Mouse (Mus musculus): ENCODE results near the gene Kbtbd4.

Gene Kbtbd4

DNA sequence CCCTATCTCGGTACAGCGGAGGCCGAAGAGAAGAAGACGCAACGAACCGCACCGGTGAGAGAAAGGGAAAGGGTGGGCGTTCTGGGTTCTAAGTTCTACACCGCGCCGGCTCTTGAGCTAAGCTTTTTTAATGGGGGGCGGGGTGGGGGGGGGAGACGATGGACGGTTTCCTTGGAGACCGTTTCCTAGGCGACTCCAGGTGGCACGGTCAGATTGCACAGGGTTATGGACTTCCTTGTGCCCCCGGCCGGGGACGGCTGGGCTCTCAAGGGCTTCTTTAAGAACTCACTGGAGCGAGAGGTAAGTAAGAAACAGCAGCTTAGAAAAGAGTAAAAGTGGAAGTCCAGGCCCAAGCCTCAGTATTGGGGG, 300 bp downstream of the Kbtbd4 start:
- no peak for DNase-seq (ENCODE audit: low read depth, low spot score)

GRCm38 (mm10) chr2:90906721-90907120, 2.2 kb downstream of the Kbtbd4 start:
- no peak for DNase-seq (ENCODE audit: low read depth, low spot score)

DNA sequence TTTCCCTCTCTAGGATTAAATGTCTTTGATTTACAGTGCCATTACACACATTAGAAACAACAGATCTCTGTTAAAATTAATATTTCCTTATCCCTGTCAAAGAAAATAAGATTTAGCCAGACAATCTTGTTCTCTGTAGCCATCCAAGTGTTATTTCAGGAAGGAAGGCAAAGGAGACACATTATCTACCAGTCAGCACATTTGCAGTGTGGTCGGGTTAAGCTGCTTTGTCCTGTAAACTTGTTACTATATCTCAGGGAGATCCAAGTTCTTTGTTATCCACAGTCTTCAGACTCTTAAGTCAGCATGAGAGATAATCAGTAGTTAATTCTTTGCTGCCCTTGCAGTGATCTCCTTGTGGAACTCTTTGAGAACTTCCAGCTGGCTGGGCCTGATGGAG, 6.3 kb downstream of the Kbtbd4 start:
- no peak for DNase-seq (ENCODE audit: low read depth, low spot score)

GRCm38 (mm10) chr2:90911668-90912067, 7.1 kb downstream of the Kbtbd4 start:
- DNase-seq (ENCODE audit: low read depth, low spot score): no peak

GRCm38 (mm10) chr2:90913671-90914070, 9.1 kb downstream of the Kbtbd4 start:
- peak; percentile 61 for DNase-seq (ENCODE audit: low read depth, low spot score)

GRCm38 (mm10) chr2:90915516-90915915, 11.0 kb downstream of the Kbtbd4 start:
- DNase-seq (ENCODE audit: low read depth, low spot score): peak; percentile 51

DNA sequence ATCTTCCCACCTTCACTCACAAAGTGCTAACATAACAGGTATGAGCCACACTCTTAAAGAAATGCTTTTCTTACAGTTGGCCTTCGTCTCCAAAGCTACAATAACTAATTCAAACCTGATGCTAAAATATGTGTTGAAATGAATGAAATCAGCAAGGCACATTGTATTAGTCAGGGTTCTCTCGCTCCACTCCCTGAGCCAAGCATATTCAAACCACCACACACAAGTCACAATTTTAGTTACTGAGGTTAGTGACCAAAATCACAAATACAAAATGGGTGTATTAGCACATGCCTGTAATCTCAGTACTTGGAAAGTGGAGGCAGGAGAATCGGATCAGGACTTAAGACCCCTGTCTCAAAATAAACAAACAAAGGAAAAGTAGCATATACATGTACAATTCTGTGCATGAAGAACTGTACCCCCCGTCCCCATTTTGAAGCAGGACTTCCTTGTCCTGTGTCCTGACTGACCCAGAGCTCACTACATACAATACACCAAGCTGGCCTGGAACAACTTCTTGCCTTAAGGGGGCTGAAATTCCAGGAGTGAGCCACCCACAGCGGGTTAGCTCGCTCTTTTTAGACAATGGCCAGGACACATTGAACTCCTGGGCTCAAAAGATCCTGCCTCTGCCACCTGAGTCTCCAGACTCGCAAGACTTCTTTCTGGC, 12.2 kb downstream of the Kbtbd4 start:
- no peak for DNase-seq (ENCODE audit: low read depth, low spot score)

DNA sequence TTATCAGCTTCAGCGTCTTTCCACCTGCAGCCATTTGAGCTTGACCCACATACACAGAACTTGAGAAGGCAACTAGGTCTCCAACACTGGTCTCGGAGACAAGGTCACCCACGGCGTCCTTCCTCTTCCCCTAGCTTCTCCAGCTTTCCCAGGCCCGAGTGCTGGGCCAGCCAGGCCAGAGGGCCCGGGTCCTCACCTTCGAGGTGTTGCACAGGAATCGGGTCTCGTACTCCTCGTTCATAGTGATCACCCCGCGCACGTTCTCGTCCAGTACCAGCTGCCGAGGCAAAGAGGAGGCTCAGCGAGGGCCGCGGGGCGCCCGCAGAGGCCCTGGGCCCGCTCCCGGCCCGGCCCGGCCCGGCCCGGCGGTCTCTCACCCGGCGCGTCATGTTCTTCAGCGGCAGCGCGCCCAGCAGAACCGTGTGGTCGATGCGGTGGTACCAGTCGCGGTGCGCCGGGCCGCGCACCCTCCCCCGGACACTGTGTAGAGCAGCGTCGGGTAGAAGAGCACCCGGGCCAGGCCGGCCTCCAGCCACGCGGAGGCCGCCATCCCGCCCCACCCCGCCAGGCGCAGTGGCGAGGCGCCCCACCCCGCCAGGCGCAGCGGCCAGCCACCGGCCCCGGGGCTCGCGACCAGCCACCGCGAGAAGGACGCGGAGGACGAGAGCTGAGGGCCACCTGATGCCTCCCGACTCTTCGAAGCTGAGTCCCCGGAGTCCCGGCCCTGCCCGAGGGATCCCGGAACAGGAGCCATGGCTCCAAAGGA, 12.9 kb downstream of the Kbtbd4 start:
- peak; percentile 78 for DNase-seq (ENCODE audit: low read depth, low spot score)

DNA sequence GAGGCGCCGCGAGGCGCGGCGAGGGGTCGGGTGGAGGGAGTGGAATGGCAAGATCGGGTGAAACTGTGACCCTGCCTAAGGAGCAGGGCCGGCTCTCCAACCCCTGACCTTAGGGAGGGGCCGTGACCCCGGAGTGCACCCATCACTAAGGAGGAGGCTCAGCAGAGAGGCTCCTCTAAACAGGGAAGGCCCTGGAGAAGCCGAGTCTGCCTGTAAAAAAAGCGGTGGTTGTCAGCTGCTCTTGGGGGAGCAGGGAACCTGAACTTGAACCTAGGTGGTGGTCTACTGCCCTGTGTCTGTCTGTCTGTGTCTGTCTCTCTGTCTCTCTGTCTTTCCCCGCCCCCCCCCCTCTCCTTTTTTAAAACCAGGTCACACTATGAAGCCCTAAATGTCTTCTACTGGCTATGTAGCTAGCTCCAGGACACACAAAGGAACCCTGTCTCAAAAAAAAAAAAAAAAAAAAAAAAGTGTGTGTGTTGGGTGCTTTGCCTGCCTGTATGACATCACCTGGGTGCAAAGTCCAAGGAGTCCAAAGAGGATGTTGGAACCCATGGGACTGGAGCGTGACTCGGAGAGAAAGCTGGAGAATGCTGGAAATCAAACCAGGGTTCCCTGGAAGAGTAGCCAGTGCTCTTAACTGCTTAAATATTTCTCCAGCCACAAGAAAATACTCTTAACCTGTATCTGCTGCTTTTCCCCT, 13.6 kb downstream of the Kbtbd4 start:
- DNase-seq (ENCODE audit: low read depth, low spot score): peak; percentile 49

DNA sequence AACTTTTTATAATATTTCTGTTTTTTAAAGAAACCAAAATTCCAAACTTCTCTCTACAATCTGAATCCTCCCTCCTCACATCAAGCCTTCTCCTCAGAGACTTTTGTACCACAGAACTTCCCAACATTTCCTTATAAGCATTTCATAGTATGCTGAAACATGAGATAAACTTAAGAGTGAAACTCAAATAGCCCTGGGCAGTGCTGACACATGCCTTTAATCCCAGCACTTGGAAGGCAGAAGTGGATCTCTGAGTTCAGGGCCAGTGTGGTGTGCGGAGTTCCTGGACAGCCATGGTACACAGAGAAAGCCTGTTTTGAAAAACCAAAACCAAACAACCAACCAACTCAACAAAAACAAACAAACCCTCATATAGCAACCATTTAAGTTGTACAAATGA, 16.6 kb downstream of the Kbtbd4 start:
- no peak for DNase-seq (ENCODE audit: low read depth, low spot score)

GRCm38 (mm10) chr2:90922636-90923035, 18.1 kb downstream of the Kbtbd4 start:
- no peak for DNase-seq (ENCODE audit: low read depth, low spot score)

GRCm38 (mm10) chr2:90928566-90928965, 24.0 kb downstream of the Kbtbd4 start:
- DNase-seq (ENCODE audit: low read depth, low spot score): no peak

- no peak for DNase-seq (ENCODE audit: low read depth, low spot score)
Measured at GRCm38 (mm10) chr2:90931829-90932228, 27.3 kb downstream of the Kbtbd4 start.

DNA sequence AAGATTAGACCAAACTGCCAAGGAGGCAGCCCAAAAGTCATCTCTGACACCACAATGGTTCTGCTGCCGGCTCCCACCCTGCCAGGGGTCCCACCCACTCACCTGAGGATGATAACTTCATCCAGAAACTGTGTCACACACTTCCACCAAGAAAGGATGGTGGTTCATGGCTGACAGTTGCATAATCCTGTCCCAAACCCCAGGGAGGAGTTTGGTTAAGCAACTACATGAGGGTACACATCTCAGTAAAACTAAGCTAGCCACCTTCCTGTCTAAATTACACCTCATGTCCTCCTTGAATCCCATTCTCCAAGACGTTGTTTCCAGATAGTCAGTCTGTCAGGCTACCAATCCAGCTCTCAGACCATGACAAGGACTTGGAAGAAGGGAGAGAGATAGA, 27.7 kb downstream of the Kbtbd4 start:
- no peak for DNase-seq (ENCODE audit: low read depth, low spot score)

- no peak for DNase-seq (ENCODE audit: low read depth, low spot score)
Measured at GRCm38 (mm10) chr2:90938362-90938761, 33.8 kb downstream of the Kbtbd4 start.

- peak; percentile 41 for DNase-seq (ENCODE audit: low read depth, low spot score)
Measured at GRCm38 (mm10) chr2:90939750-90940149, 35.2 kb downstream of the Kbtbd4 start.

DNA sequence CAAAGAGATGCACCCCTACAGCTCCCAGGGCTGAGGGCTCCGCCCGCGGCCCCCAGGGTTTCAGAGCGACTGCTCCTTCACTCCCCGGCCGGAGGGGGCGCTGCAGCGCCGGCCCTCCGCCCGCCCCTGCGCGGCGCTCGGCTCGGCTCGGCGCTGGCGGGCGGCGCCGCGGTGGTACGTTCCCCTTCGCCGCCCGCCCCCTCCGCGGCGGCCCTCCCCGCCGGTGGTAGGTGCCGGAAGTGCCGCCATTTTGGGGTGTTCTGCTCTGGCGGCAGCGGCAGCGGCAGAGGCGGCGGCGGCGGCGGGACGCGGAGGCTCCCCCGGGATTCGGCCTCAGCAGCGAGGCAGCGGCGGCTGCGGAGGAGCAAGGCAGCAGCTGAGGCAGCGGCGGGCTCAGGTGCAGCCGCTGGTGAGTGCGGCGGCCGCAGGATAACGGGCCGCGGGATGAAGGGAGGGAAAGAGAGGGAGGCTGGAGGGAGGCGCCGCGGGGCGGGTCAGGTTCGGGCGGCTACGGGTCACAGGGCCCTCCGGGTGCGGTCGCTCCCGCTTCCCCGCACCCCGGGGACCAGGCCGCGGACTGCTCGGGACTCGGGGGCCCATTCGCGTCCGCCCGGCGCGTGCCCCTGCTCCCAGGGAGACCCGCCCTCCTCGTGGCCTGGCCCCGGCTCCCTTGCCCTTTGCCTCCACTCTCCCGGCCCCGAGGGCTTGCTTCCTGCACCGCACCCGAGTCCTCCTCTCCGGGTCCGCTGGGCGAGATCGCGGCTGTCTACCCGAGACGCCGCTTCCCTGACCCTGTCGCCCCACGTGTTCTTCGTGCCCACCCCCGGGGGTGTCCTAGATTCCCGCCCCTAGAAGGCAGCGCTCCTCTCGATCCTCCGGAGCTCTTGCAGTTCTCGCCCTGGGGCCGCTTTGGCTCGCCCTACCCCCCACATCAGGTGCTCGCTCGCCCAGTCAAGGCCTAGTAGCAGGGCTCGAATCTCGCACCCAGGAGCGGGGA, 36.0 kb downstream of the Kbtbd4 start, which contains the start of gene Celf1:
Gene Celf1, plus strand, starts transcription at position 150 of the 997 bp plus-strand sequence.
- peak; percentile 94 for DNase-seq (ENCODE audit: low read depth, low spot score)

DNA sequence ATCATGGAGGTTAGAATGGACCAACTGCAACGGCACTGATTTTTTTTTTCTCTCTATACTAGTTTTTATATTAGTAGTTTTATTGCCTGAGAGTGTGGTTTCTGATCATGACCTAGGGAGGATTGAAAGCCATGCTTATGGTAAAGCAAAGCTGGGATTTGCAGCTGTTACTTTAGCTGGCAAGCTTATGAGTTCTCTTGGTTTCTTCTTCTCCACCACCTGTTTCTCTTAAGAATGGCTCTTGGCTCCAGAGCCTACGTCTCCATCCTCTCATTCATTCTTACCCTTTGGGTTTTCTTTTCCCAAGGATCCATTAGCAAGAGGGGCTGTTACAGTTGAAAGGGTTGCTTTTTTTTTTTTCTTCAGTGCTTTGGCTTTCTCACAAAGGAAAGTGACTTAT, 37.2 kb downstream of the Kbtbd4 start:
- DNase-seq (ENCODE audit: low read depth, low spot score): no peak

DNA sequence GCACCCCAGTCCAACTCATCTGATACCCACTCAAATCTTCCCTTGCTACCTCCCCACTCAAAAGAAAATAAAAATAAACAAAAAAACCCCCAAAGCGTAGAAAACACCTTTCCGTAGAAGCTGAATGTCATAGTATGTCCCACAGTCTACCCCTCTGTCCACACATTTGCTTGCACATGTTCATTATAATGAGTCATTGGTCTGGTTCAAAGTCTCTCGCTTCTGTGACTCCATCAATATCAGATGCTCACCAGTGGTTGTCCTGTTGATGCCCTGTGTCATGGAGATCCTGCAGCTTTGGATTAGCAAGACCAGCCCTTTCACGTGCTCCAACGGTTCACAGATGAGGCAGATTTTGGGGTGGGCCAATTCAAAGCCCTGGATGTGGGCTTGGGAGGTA, 45.6 kb downstream of the Kbtbd4 start:
- no peak for DNase-seq (ENCODE audit: low read depth, low spot score)

DNA sequence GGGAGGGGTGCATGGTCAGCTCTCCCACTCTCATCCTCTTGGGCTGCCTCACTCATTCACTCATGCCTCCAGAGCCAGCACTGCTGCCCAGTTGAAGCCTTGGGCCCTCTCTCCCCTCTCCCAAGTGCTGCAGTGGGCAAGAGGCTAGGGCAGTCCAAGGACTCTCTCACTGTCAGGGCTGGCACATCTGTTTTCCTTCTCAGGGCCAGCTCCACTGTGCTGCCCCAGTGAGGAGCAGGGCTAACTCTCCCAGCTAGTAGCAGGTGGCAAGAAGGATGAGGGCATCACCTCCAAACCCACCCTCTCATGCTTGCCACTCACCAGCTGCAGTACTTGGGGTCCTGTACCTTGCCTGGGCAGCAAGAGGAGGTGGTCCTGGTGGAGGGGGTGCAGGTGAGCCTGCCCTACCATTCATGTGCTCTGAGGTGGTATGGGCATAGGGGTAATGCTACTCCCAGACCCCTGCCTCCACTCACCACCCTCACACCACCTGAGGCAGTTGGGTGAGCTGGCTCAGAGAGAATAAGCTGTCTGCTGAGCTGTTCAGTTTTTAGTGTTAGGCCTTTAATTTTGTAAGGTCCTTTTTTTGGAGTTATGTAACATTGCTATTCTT, 46.1 kb downstream of the Kbtbd4 start:
- DNase-seq (ENCODE audit: low read depth, low spot score): no peak

GRCm38 (mm10) chr2:90953461-90953860, 48.9 kb downstream of the Kbtbd4 start:
- DNase-seq (ENCODE audit: low read depth, low spot score): no peak
